Mouse (Mus musculus) left cerebral cortex, postnatal 36 days (tissue): ENCODE measurements at regions not wholly inside any gene's neighbourhood (a gene's known extent, or its start where the extent isn't known, plus 50 kb on each side); places are given as distances from the start of the nearest gene placed in this dataset.

Experiments
- DNase-seq, 2 experiments: peaks; one replicate each; pipeline ENCODE4 v3.0.0; 2021 to 2022; ENCODE audit warnings: low spot score in 2 of 2, mixed read lengths in 1 of 2
- intact Hi-C: fragments of 180-260 bp; cut with DNase I; formaldehyde crosslinking; loops from one replicate; pipeline ENCODE4 v1.15.1; 2025

GRCm38 (mm10) chr12:106183973-106184372 is 173.9 kb downstream of the Vrk1 start:
- no peak for DNase-seq
- intact Hi-C loops = no loop called here

GRCm38 (mm10) chr12:106185398-106186077 is 175.5 kb downstream of the Vrk1 start:
- intact Hi-C loops = no loop called here
- peak; percentile 51 to 58 for DNase-seq

- intact Hi-C loops = no loop called here
- no peak for DNase-seq
Observed at GRCm38 (mm10) chr12:106186501-106186900, 176.5 kb downstream of the Vrk1 start.

GRCm38 (mm10) chr12:106191771-106192170 is 181.7 kb downstream of the Vrk1 start:
- DNase-seq = no peak
- intact Hi-C loops = no loop called here

GRCm38 (mm10) chr12:106199302-106199701 is 189.3 kb downstream of the Vrk1 start:
- intact Hi-C loops = no loop called here

GRCm38 (mm10) chr12:106203526-106203925 is 193.5 kb downstream of the Vrk1 start:
- DNase-seq = no peak
- intact Hi-C loops = no loop called here

More at GRCm38 (mm10) chr12:106199302-106199701, 189.3 kb downstream of the Vrk1 start:
- no peak for DNase-seq

- DNase-seq = no peak
- intact Hi-C loops = no loop called here
Observed at GRCm38 (mm10) chr12:106210959-106211358, 200.9 kb downstream of the Vrk1 start.

- intact Hi-C loops = no loop called here
Observed at GRCm38 (mm10) chr12:106211488-106211887, 201.5 kb downstream of the Vrk1 start.

GRCm38 (mm10) chr12:106212397-106212796 is 202.4 kb downstream of the Vrk1 start:
- DNase-seq = no peak

More at GRCm38 (mm10) chr12:106211488-106211887, 201.5 kb downstream of the Vrk1 start:
- DNase-seq = no peak

GRCm38 (mm10) chr12:106220071-106220470 is 210.0 kb downstream of the Vrk1 start:
- intact Hi-C loops = no loop called here
- DNase-seq = no peak

More at GRCm38 (mm10) chr12:106212397-106212796, 202.4 kb downstream of the Vrk1 start:
- intact Hi-C loops = no loop called here

- intact Hi-C loops = no loop called here
- DNase-seq = no peak
Observed at GRCm38 (mm10) chr12:106226276-106226675, 216.2 kb downstream of the Vrk1 start.

GRCm38 (mm10) chr12:106226776-106227562 is 216.9 kb downstream of the Vrk1 start:
- intact Hi-C loops = no loop called here
- no peak for DNase-seq

GRCm38 (mm10) chr12:106227563-106227840 is 217.5 kb downstream of the Vrk1 start:
- intact Hi-C loops = no loop called here
- DNase-seq = no peak

GRCm38 (mm10) chr12:106245178-106245840 is 235.3 kb downstream of the Vrk1 start:
- no peak for DNase-seq
- intact Hi-C loops = no loop called here

GRCm38 (mm10) chr12:106273591-106273990 is 263.6 kb downstream of the Vrk1 start:
- DNase-seq = no peak
- intact Hi-C loops = no loop called here

GRCm38 (mm10) chr12:106277886-106278285 is 267.9 kb downstream of the Vrk1 start:
- intact Hi-C loops = no loop called here

GRCm38 (mm10) chr12:106282491-106283106 is 272.6 kb downstream of the Vrk1 start:
- DNase-seq = no peak
- intact Hi-C loops = no loop called here

More at GRCm38 (mm10) chr12:106277886-106278285, 267.9 kb downstream of the Vrk1 start:
- DNase-seq = peak in 1 of 2 experiments; percentile 27

- no peak for DNase-seq
- intact Hi-C loops = no loop called here
Observed at GRCm38 (mm10) chr12:106284814-106285213, 274.8 kb downstream of the Vrk1 start.

GRCm38 (mm10) chr12:106288791-106289515 is 278.9 kb downstream of the Vrk1 start:
- intact Hi-C loops = no loop called here

More at GRCm38 (mm10) chr12:106288791-106289515, 278.9 kb downstream of the Vrk1 start:
- DNase-seq = no peak
